Mouse (Mus musculus) lung, postnatal 0 days (tissue): ENCODE data around the gene Efnb1.

Experiments used
- CTCF ChIP-seq: IDR thresholded peaks from 2 replicates; pipeline ENCODE4 v1.5.1; 2016; ENCODE audit warnings: antibody characterized with exemption, mild to moderate bottlenecking
- EP300 ChIP-seq: IDR thresholded peaks from 2 replicates; pipeline ENCODE4 v1.6.1; 2016; ENCODE audit warnings: antibody characterized with exemption, mild to moderate bottlenecking, control low read depth

- no peak for TF ChIP-seq EP300
- 0 out of 2 replicates have a peak, but pooled peaks have one; percentile 3 for TF ChIP-seq CTCF
Measured at GRCm38 (mm10) chrX:99135523-99136258, at the start of gene Efnb1.
